Mouse (Mus musculus) mesoderm, embryonic 11.5 days (tissue): Measurements from ENCODE around the gene Ranbp1.
"Not testable (repeated sequence)": the region's sequence is repeated elsewhere in the genome, so short reads cannot be mapped to it uniquely, and the experiment has no call there.

Source experiments
- DNase-seq: peaks from one replicate; pipeline ENCODE4 v3.0.0-alpha.2; 2012; ENCODE audit warnings: low read depth, low spot score

Gene Ranbp1

DNA sequence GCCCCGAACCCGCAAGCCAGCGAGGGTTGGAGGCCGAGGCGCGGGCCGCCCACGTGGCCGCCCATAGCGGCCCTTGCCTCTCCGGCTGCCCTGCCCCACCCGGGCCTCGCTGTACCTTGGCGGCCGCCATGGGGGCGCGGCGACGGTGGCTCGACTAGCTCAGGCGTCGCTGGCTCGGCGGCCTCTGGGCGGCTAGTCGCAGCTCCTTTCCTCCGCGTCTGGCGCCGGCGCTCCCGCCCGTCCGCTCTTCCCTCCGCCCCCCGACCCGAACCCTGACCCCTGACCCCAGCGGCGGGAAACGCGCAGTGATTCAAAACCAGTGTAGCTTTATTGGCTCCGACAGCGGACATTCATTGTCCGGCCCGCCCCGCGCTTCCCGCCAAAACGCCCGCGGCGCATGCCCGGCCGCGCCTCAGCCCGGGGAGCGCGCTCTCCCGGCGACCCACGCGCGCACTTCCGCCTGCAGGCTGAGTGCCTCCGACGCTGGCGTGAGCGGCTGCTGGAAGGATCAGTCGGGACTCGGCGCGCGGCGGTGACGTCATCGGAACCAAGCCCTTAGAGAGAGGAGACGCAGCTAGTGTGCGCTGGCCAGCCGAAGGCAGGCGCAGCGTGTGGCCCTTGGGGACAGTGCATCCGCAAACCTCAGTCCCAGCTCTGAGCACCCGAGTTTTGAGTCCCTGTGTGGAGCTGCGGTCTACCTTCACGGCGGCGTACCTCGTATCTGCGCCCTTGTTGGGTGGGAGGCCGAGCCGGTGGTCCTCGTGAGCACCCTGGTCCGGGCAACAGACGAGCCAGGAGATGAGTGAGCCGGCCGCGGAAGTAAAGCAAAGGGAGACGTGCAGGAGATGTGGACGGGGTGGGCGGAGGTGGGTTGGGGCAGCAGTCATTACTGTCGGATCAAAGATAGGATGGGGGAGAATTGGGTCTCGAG, at the start of gene Ranbp1, which contains the start of gene Trmt2a:
Gene Ranbp1 (minus strand): TSS at position 300 of the 931 bp plus-strand sequence.
Gene Trmt2a (plus strand): TSS at position 247 of the 931 bp plus-strand sequence.
- DNase-seq: peak; percentile 99

DNA sequence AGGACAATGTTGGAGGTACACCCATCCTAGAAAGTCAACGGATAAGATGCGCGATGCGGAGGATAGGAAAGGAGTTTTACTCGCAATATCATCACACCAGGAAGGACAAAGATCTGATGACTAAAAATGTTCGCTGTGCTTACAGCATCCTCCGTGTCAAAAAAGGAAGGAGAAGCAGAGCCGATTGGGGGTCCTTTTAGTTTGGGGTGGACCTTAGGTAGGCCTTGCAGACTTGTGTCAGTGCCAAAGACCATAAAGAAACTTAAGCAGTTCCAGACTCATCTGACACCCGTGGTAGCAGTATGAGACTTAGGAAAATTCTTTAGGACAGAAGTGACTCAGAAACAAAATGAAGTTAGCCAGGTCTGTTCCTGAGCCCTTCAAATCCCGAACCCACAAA, 41.1 kb upstream of the Ranbp1 start:
- not testable (repeated sequence) for DNase-seq

DNA sequence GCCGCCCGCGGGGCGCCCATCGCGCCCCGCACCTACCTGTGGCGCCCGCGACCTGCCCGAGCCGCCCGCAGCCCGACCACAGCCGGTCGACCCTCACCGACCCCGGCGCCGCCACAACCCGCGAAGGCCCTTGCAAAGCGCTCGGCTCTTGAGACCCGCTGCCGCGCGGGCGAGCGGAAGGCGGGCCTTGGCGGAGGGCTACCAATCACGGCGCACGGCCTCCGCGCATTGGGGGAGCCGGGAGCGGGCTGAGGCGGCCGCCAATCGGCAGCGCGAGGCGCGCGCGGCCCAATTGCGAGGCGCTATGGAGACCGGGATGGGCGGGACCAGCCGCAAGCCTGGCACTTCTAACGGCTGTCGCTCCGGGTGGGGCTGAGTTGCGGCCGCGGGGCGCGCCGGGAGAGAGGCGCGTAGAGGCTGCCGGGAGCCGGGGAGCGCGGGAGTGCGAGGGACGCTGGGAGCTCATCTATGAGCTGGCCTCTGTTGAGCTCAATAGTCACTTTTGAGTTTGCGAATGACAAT, 40.6 kb upstream of the Ranbp1 start, which contains the start of gene Dgcr8:
Gene Dgcr8 (minus strand): TSS at position 180 of the 522 bp plus-strand sequence.
- DNase-seq: peak; percentile 97

DNA sequence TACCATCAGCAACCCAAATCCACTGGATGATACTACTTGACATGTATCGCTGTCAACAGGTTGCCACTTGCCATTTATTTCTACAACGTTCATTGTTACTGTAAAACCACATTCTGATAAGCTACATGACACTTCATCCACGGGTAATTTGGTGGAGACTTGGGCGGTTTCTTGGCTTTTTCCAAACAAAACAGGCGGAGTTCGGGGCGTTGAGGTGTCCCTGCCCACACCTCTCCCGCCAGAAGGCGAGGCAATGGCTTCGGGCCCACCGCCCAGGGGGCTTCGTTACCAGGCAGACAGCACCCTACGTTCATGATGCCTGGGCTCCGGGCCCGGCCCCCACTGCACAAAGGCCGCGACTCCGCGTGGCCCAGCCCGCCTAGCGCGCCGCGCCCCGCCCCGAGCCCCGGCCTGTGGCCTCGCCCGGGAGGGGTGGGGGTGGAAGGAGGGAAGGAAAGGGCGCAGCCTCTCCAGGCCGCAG, 40.1 kb upstream of the Ranbp1 start:
- DNase-seq: peak; percentile 4

DNA sequence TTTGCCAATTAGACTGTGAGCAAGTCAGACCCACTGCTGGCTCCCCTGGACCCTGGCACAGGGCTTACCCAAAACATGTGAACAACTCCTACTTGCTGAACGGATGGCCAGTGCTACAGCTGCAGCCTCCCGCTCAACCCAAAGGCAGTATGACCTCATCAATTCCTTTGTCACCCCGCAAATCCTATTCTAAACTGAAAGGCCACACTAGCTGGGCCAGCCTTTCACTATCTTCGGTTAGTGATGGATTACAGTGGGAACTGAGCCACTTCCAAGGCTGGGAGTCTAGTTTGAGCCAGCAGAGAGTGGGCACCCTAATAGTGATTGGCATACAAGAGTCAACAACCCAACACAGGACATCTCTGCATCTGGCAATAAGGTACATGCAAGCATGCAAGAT, 39.6 kb upstream of the Ranbp1 start:
- peak; percentile 50 for DNase-seq

DNA sequence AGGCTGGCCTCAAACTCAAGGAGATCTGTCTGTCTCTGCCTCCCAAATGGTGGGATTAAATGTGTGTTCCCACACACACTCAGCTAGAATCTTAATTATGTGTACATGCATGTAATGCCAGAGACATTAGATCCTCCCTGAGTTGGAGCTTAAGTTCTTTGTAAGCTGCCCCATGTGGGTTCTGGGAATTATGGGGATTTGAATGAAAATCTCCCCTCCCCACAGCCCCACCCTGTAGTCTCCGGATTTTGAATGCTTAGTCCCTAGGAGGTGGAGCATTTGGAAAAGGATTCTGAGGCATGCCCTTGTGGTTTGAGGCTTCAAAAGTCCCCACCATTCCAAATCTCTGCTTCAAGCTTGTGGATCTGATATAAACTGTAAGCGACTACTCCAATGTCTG, 26.6 kb upstream of the Ranbp1 start:
- no peak for DNase-seq

DNA sequence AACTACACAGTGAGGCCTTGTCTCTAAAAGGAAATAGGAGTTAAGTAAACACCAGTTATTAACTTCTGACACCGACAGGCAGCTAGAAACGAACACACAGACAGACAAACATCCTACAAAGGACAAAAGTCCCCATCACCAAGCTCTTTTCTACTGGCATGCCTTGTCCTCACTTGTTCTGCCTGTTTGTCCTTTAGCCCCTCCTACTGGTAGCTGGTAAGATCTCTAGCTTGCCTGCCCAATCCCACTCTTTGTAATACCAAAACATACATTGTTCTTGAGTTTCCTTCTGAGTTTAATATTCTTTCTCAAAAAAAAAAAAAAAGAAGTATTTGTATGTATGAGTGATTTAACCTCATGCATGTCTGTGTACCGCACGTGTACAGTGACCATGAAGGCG, 19.6 kb upstream of the Ranbp1 start:
- peak; percentile 17 for DNase-seq

DNA sequence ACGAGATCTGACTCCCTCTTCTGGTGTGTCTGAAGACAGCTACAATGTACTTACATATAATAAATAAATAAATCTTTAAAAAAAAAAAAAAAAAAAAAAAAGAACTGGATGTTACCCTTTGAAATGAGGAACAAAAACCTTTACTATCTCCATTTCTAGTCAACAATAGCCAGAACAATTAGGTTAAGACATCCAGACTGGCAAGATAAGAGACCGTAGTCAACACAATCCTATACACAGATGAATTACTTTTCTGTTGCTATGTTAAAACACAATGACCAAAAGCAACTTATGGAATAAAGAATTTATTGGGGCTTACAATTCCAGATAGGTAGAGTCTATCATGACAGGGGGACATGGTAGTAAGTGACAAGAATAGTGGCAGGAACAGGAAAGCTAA, 16.5 kb upstream of the Ranbp1 start:
- no peak for DNase-seq

DNA sequence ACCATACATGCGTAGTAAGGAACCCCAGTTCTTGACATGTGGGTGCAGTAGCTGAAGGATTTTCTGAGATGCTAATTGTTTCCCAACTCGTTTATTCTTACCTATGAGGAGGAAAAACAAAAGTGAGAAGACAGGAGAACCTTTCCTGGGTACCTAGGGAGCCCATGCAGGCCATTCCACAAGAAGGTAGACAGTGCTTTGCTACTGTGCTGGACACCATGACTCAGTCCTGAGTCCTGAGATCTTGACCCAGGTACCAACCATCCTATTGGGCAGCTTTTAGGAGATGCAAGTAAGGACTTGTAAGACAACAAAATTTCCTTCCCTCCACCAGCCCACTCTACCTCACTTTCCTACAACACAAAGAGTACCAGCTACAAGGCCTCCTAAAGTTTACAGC, 9.7 kb upstream of the Ranbp1 start, which contains the start of gene Gm49776:
Gene Gm49776 (minus strand): TSS at position 101 of the 400 bp plus-strand sequence.
- DNase-seq: no peak

DNA sequence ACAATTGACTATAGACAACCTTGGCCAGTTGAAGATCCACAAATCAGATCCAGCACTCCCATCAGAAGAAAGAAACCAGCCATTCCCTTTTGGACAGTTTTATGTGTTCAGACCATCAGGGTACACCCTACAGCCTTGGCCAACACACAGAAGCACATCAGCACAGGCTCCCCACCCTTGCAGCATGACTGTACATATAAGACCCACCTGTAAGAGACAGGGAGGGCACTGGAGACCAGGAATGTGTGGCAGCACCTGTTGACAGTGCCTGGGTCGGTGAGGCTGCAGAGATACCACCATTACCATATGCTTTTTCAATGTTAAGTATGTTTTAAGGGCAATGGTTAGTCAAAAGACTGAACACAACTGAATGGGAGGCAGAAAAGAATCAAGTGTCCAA, 5.3 kb upstream of the Ranbp1 start:
- no peak for DNase-seq

DNA sequence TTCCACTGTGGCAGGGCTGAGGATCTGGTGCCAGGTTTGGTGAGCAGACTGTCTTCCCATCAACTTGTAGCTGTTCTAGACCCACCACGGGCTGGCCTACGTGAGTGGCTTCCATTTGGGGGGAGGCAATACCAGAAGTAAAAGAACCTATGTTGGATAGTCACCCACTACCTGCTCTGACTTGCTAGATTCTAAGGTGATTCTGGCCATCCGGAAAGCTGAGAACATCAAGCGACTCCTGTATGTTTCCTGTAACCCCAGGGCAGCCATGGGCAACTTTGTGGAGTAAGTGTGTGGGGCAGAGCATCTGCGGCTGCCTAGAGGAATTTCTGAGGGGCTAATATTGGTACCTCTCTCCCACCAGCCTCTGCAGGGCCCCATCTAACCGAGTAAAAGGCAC, 4.2 kb upstream of the Ranbp1 start:
- no peak for DNase-seq

DNA sequence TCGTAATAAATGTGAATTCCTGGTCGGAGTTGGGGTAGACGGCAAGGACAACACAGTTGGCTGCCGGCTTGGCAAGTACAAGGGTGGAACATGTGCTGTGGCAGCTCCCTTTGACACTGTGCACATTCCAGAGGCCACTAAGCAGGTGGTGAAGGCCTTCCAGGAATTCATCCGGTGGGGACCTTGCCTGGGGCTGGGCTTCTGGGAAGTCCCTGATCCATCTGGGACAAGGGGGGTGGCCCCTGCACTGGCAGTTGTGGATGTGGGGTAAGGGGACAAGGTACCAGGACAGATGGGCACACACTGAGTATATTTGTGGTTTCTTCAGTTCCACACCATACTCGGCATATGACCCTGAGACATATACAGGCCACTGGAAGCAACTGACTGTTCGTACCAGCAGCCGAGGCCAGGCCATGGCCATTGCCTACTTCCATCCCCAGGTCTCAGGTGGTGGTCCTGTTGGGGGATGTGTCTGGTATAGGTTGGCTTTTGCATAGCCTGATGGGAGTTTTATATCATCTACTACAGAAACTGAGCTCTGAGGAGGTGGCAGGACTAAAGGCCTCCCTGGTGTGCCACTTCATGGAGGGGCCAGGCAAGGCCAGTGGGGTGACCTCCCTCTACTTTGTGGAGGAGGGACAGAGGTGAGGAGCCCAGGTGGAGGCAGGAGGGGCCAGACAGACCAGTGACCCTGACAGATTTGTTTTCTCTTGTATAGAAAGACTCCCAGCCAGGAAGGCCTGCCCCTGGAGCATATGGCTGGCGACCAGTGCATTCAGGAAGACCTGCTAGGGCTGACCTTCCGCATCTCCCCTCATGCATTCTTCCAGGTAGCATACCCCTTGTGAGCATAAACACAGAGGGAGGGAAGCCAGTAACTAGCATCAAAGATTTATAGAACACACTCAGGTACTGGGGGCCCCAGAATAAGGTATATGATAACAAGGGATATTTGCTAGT, 2.6 kb upstream of the Ranbp1 start:
- peak; percentile 30 for DNase-seq

DNA sequence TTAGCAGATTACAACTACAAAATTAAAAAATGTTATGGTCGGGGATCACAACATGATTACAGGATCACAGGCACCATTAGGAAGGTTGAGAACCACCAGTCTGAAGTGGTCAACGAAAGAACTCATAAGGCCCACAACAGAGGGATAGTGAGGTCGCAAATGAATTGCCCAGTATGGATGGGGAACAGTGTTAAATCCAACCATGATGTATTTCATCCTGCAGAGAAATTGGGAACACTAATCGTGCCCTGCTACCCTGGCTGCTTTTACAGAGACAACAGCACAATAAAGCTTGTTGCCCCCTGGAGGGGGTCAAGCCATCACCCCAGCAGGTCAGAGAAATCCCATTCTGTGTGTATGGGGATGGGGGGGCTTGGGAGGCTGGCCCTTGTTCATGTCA, 1.7 kb upstream of the Ranbp1 start:
- no peak for DNase-seq

DNA sequence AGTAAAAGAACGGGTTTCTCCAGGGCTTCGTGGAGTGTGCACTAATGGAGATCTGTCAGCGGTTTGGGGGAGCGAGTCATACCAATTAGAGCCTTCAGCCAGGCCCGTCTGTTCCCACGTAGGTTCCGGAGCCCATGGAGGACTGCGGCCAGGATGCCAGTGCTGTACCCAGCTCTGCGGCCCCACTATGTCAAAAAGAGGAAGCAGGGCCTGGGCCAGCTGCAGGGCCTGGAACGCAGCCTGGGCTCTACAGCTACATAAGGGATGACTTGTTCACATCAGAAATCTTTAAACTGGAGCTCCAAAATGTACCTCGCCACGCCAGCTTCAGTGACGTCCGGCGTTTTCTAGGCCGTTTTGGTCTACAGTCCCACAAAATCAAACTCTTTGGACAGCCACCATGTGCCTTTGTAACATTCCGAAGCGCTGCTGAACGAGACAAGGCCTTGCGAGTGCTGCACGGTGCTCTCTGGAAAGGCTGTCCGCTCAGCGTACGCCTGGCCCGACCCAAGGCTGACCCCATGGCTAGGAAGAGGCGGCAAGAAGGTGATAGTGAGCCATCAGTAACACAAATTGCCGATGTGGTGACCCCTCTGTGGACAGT, 934 bp upstream of the Ranbp1 start:
- DNase-seq: peak; percentile 37

DNA sequence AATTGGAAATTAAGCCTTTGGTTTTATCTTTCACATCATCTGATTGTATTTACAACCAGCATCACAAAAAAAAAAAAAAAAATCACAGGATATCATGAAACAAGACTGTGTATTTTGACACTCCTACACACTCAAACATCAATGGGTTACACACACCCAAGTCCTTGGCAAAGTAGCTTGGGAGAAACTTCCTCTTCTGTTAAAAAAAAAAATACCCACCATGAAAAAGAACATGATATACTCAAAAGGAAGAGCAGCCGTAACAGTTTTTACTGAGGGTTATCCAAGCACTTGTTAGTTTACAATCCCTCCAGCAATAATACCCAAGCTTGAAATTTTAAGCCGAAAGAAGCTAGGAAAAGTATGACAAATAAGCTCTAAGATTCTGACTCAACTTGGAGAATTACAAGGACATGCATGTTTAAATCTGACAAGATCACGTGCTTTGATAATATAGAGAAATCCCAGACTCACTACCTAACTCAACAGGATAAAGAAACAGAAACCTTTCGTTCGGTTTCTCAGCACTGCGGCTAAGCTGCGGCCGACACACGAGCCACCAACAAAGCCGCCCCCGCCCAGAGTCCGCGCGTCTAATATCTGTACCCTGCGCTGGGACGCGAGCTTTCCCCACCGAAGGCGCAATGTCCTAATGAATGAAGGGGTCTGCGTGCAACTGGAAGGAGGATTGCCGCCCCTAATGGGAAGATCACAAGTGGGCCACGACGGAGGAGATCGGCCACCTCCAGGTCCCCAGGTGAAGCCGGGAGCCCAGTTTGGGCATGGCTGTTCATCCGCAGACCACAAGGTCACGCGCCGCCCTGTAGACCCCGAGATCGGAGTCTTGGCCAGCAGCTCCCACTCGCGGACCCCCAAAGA, 772 bp downstream of the Ranbp1 start:
- DNase-seq: no peak

DNA sequence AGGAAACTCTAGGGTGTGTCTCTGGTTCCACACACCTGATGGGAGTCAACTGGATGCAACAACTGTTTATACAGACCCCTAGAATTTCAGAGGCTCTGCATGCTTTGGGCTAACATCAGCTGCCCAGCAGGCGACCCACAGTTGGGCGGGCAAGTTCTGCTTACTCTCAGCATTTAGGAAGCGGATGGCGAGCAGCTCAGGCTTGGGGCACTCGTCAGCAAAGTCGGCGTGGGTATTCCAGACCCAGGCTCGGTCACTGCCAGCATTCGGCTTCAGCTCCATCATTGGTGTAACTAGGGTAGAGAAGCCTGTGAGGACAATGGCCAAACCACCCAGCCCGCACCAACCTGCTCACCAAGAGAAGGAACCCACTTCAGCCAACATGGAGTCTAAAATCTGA, 7.0 kb downstream of the Ranbp1 start:
- no peak for DNase-seq

DNA sequence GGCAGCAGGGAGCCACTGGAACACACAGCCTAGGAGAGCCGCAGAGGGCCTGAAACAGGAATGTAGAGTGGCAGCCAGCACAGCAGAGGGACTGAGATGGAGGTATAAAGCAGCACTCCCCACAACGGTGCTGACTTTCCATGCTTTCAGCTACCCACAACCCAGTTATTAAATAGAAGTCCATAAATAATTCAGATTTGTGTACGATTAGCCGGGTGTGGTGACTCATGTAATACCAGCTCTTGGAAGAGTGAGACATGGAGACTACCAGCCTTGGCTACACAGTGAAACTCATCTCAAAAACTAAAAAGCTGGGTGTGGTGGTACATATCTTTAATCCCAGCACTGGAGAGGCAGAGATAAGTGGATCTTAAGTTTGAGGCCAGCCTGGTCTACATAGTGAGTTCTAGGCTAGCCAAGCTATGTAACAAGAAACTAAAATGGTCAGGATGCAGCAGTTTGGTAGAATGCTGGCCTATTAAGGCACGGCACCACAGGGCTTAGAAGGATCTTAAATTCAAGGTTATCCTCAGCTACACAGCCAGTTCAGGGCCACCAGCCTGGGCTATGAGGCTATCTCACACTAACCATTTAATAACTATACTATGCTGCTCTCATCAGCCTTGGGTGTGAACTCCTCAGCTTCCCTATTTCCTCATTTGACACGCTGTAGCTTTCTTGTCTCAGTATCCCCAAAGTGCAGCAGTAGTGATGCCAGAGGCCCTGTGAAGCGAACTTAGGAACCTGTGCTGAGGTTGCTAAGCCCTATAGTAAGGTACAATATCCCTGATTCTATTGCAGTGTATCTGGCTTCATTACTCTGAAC, 11.6 kb downstream of the Ranbp1 start:
- no peak for DNase-seq

DNA sequence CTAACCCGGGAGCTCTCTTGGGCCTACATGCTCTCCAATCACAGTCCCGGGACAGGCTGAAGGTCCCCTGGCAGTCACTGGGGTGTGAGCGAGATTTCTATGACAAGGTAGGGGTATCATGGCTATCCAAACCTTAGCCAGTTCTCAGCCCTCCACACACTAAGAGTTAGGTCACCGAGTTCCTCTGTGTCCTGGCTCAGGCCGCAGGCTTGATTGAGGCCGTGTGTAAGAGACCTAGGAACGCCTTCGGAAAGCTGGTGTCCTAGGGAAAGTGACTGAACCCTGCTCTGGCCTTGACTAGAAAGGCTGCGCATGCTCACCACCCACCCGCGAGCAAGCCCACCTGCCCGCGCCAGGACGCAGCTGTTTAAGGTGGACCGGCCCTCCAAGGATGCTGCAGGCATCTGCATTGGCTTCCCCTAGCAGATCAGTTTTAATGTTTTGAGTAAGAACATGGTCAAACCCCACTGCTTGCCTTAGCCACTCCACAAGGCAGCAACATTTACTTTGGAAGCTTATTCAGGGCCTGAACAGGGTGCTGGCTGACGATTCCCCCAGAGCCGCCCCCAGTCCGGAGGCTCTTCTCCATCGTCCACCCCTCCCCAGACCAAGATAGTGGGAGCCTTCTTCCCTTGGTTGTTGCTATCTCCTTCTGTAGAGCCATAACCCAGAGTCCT, 13.0 kb downstream of the Ranbp1 start:
- DNase-seq: peak; percentile 66
